Mouse (Mus musculus): ENCODE data around the gene Gm10190. TPM values are rescaled to one million over a fixed set of nuclear protein-coding genes. Genes with fewer than 3 reads are reported as not detected.

The Gm10190 gene
- polyA plus RNA-seq, 1 experiment from 2014 or later: 0.61 TPM

GRCm38 (mm10) chr17:80367276-80367675, 6.1 kb downstream of the Gm10190 start:
- Histone ChIP-seq H3K4me1 (no peaks in the 10 kb centered on the region), H3K36me3 (no peaks in the 10 kb centered on the region), H3K4me3 (no peak overlapping the region), H3K9ac (no peak overlapping the region), H3K4me2 (no peak overlapping the region), H3K9me3 (replicated peaks) (no peaks in the 10 kb centered on the region), H3K27ac (no peak overlapping the region), H3K27me3 (replicated peaks) (peaks cover 14% of the 10 kb centered on the region)
- WGBS (ENCODE audit: insufficient replicate concordance): 65% methylated on average over 5 of the region's 5 CpGs
- no peak for ATAC-seq

GRCm38 (mm10) chr17:80360245-80360644, 13.1 kb downstream of the Gm10190 start:
- Histone ChIP-seq H3K9ac (no peak overlapping the region), H3K36me3 (no peaks in the 10 kb centered on the region), H3K4me1 (no peaks in the 10 kb centered on the region), H3K4me2 (no peak overlapping the region), H3K27me3 (replicated peaks) (peaks cover 7% of the 10 kb centered on the region; the same call in 1 of the 2 replicates), H3K27ac (no peak overlapping the region), H3K9me3 (replicated peaks) (no peaks in the 10 kb centered on the region), H3K4me3 (no peak overlapping the region)
- WGBS (ENCODE audit: insufficient replicate concordance): 61% methylated on average over 8 of the region's 8 CpGs
- ATAC-seq: no peak

GRCm38 (mm10) chr17:80347234-80347633, 26.1 kb downstream of the Gm10190 start:
- H3K4me2 ChIP-seq: no peak overlapping the region
- H3K27ac ChIP-seq: no peak overlapping the region
- WGBS (ENCODE audit: insufficient replicate concordance): 58% methylated on average over 6 of the region's 6 CpGs
- no peak for ATAC-seq
- no peak overlapping the region for H3K4me3 ChIP-seq
- no peaks in the 10 kb centered on the region for H3K9me3 ChIP-seq (replicated peaks)
- no peaks in the 10 kb centered on the region for H3K36me3 ChIP-seq
- H3K4me1 ChIP-seq: no peaks in the 10 kb centered on the region
- H3K27me3 ChIP-seq (replicated peaks): no peaks in the 10 kb centered on the region
- H3K9ac ChIP-seq: no peak overlapping the region

GRCm38 (mm10) chr17:80346591-80347125, 26.7 kb downstream of the Gm10190 start:
- Histone ChIP-seq H3K4me3 (no peak overlapping the region), H3K9me3 (replicated peaks) (no peaks in the 10 kb centered on the region), H3K27me3 (replicated peaks) (no peaks in the 10 kb centered on the region)

GRCm38 (mm10) chr17:80345277-80345676, 28.1 kb downstream of the Gm10190 start:
- Histone ChIP-seq H3K4me1 (no peaks in the 10 kb centered on the region), H3K9ac (no peak overlapping the region), H3K36me3 (no peaks in the 10 kb centered on the region), H3K27me3 (replicated peaks) (no peaks in the 10 kb centered on the region), H3K4me3 (no peak overlapping the region), H3K27ac (no peak overlapping the region), H3K9me3 (replicated peaks) (no peaks in the 10 kb centered on the region), H3K4me2 (no peak overlapping the region)
- WGBS (ENCODE audit: insufficient replicate concordance): 61% methylated on average over 4 of the region's 4 CpGs
- ATAC-seq: no peak

More at GRCm38 (mm10) chr17:80346591-80347125, 26.7 kb downstream of the Gm10190 start:
- Histone ChIP-seq H3K9ac (no peak overlapping the region), H3K4me2 (no peak overlapping the region), H3K4me1 (no peaks in the 10 kb centered on the region), H3K36me3 (no peaks in the 10 kb centered on the region), H3K27ac (no peak overlapping the region)
- WGBS (ENCODE audit: insufficient replicate concordance): 67% methylated on average over 11 of the region's 11 CpGs
- no peak for ATAC-seq

GRCm38 (mm10) chr17:80332386-80332785, 41.0 kb downstream of the Gm10190 start:
- no peaks in the 10 kb centered on the region for H3K4me1 ChIP-seq
- no peaks in the 10 kb centered on the region for H3K36me3 ChIP-seq
- no peak for ATAC-seq

GRCm38 (mm10) chr17:80326431-80326830, 46.9 kb downstream of the Gm10190 start:
- Histone ChIP-seq H3K27ac (no peak overlapping the region), H3K36me3 (no peaks in the 10 kb centered on the region), H3K4me3 (no peak overlapping the region), H3K9ac (no peak overlapping the region), H3K27me3 (replicated peaks) (no peaks in the 10 kb centered on the region), H3K9me3 (replicated peaks) (no peaks in the 10 kb centered on the region), H3K4me1 (no peaks in the 10 kb centered on the region), H3K4me2 (no peak overlapping the region)
- no peak for ATAC-seq
- WGBS (ENCODE audit: insufficient replicate concordance): 75% methylated on average over 3 of the region's 3 CpGs

More at GRCm38 (mm10) chr17:80332386-80332785, 41.0 kb downstream of the Gm10190 start:
- Histone ChIP-seq H3K27ac (no peak overlapping the region), H3K9me3 (replicated peaks) (no peaks in the 10 kb centered on the region), H3K9ac (no peak overlapping the region), H3K4me2 (no peak overlapping the region), H3K27me3 (replicated peaks) (no peaks in the 10 kb centered on the region), H3K4me3 (no peak overlapping the region)
- 69% methylated on average over 2 of the region's 2 CpGs for WGBS (ENCODE audit: insufficient replicate concordance)

GRCm38 (mm10) chr17:80325456-80325855, 47.9 kb downstream of the Gm10190 start:
- Histone ChIP-seq H3K9me3 (replicated peaks) (no peaks in the 10 kb centered on the region), H3K27me3 (replicated peaks) (no peaks in the 10 kb centered on the region), H3K9ac (no peak overlapping the region), H3K4me3 (no peak overlapping the region), H3K36me3 (no peaks in the 10 kb centered on the region), H3K27ac (no peak overlapping the region), H3K4me1 (no peaks in the 10 kb centered on the region), H3K4me2 (no peak overlapping the region)
- ATAC-seq: no peak
- 74% methylated on average over 5 of the region's 5 CpGs for WGBS (ENCODE audit: insufficient replicate concordance)

GRCm38 (mm10) chr17:80324521-80324920, 48.8 kb downstream of the Gm10190 start:
- no peaks in the 10 kb centered on the region for H3K9me3 ChIP-seq (replicated peaks)
- H3K27me3 ChIP-seq (replicated peaks): no peaks in the 10 kb centered on the region
- H3K4me1 ChIP-seq: no peaks in the 10 kb centered on the region
- 68% methylated on average over 7 of the region's 7 CpGs for whole genome bisulfite sequencing (ENCODE audit: insufficient replicate concordance)
- no peak overlapping the region for H3K27ac ChIP-seq
- no peak for ATAC-seq
- H3K4me2 ChIP-seq: no peak overlapping the region
- no peak overlapping the region for H3K9ac ChIP-seq
- H3K36me3 ChIP-seq: no peaks in the 10 kb centered on the region
- H3K4me3 ChIP-seq: no peak overlapping the region

- Histone ChIP-seq H3K27me3 (replicated peaks) (no peaks in the 10 kb centered on the region), H3K4me3 (no peak overlapping the region), H3K9ac (no peak overlapping the region), H3K4me2 (no peak overlapping the region), H3K36me3 (no peaks in the 10 kb centered on the region), H3K9me3 (replicated peaks) (no peaks in the 10 kb centered on the region), H3K4me1 (no peaks in the 10 kb centered on the region), H3K27ac (no peak overlapping the region)
- 30% methylated on average over 8 of the region's 8 CpGs for WGBS (ENCODE audit: insufficient replicate concordance)
- ATAC-seq: no peak
These were observed 49.7 kb downstream of the Gm10190 start for GRCm38 (mm10) chr17:80323658-80324057.

Other genes with a start within 250 kb of the Gm10190 start
- 14.6 and 15.2 TPM in 2 replicates for gene Galm, start 246.1 kb downstream of the Gm10190 start, polyA plus RNA-seq (2016; fragmentation: Nextera tagmentation; extraction: Ambion mirVana)
- 389 and 394 TPM in 2 replicates for gene Srsf7, start 166.2 kb downstream of the Gm10190 start, polyA plus RNA-seq (2016; fragmentation: Nextera tagmentation; extraction: Ambion mirVana)
- not detected in 2 replicates for gene Ttc39d, start 166.1 kb downstream of the Gm10190 start, polyA plus RNA-seq (2016; fragmentation: Nextera tagmentation; extraction: Ambion mirVana)
- gene Gemin6, start 149.1 kb downstream of the Gm10190 start, polyA plus RNA-seq (2016; fragmentation: Nextera tagmentation; extraction: Ambion mirVana): 46.3 and 47.9 TPM in 2 replicates
- 11.9 and 13.3 TPM in 2 replicates for gene Morn2, start 83.3 kb downstream of the Gm10190 start, polyA plus RNA-seq (2016; fragmentation: Nextera tagmentation; extraction: Ambion mirVana)
- gene Dhx57, start 83.1 kb downstream of the Gm10190 start, polyA plus RNA-seq (2016; fragmentation: Nextera tagmentation; extraction: Ambion mirVana): 6.6 and 7.1 TPM in 2 replicates
- gene Arhgef33, start 66.1 kb downstream of the Gm10190 start, polyA plus RNA-seq (2016; fragmentation: Nextera tagmentation; extraction: Ambion mirVana): 0.31 TPM in 2 replicates
- 2.6 and 2.9 TPM in 2 replicates for gene Sos1, start 106.9 kb upstream of the Gm10190 start, polyA plus RNA-seq (2016; fragmentation: Nextera tagmentation; extraction: Ambion mirVana)
- gene Cdkl4, start 204.3 kb upstream of the Gm10190 start, polyA plus RNA-seq (2016; fragmentation: Nextera tagmentation; extraction: Ambion mirVana): 0.10 and 0.32 TPM in 2 replicates